Mouse (Mus musculus) lung, postnatal 0 days (tissue): Measurements from ENCODE around the gene Rnaseh2b.

ENCODE experiments used
- CTCF ChIP-seq: IDR thresholded peaks from 2 replicates; pipeline ENCODE4 v1.5.1; 2016; ENCODE audit warnings: antibody characterized with exemption, mild to moderate bottlenecking
- EP300 ChIP-seq: IDR thresholded peaks from 2 replicates; pipeline ENCODE4 v1.6.1; 2016; ENCODE audit warnings: antibody characterized with exemption, mild to moderate bottlenecking, control low read depth

DNA sequence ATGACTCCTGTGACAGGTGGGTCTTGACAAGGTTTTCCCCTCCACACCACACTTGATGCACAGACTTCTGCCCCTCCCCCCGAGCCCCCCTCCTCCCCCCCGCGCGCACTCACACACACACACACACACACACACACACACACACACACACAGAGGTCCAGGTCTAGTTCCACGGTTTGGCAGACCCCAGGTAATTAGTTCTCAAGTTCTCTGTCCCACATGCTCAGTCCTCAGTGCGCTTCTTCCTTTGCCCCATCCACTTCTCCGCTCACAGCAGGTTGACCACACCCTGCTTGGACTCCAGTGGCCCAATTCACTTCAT, 262 bp upstream of the Rnaseh2b start:
- TF ChIP-seq EP300 = no peak
- TF ChIP-seq CTCF = no peak
